Mouse (Mus musculus) limb, embryonic 15.5 days (tissue): ENCODE measurements around the gene Fbxw11. TPM values are rescaled to one million over a fixed set of nuclear protein-coding genes. Genes with fewer than 3 reads are reported as not detected.

ENCODE experiments used
- ATAC-seq: fragments of 200-750 bp; cut with Nextera tagmentation; 2 replicates; pipeline ENCODE4 v1.8.0; 2017; ENCODE audit warnings: low read depth, moderate TSS enrichment; ENCODE audit not compliant: insufficient number of reproducible peaks, low FRiP score, low TSS enrichment
- H3K27ac ChIP-seq: fragments of 300-500 bp; sonication (generic); 2 replicates; pipeline ENCODE4 v1.5.1; 2015; ENCODE audit warnings: moderate library complexity, mild to moderate bottlenecking, inconsistent platforms
- H3K27me3 ChIP-seq: fragments of 300-500 bp; sonication (generic); 2 replicates; pipeline ENCODE4 v1.6.1; 2015; ENCODE audit warnings: inconsistent platforms
- H3K36me3 ChIP-seq: fragments of 300-500 bp; sonication (generic); 2 replicates; pipeline ENCODE4 v1.6.1; 2015; ENCODE audit warnings: inconsistent platforms
- H3K4me1 ChIP-seq: fragments of 300-500 bp; sonication (generic); 2 replicates; pipeline ENCODE4 v1.6.1; 2015; ENCODE audit warnings: inconsistent platforms
- H3K4me2 ChIP-seq: fragments of 300-500 bp; sonication (generic); 2 replicates; pipeline ENCODE4 v1.6.1; 2015; ENCODE audit warnings: mild to moderate bottlenecking, inconsistent platforms
- H3K4me3 ChIP-seq: fragments of 300-500 bp; sonication (generic); 2 replicates; pipeline ENCODE4 v1.5.1; 2015; ENCODE audit warnings: mild to moderate bottlenecking, inconsistent platforms
- H3K9ac ChIP-seq: fragments of 300-500 bp; sonication (generic); 2 replicates; pipeline ENCODE4 v1.6.1; 2015; ENCODE audit warnings: inconsistent platforms
- H3K9me3 ChIP-seq: fragments of 300-500 bp; sonication (generic); 2 replicates; pipeline ENCODE4 v1.6.1; 2016; ENCODE audit warnings: inconsistent platforms
- WGBS: fragments of 180-500 bp; shearing (Covaris S2); methylation state at CpG from one replicate; pipeline ENCODE4 v1.1.7; 2015; 5-methylcytosine and 5-hydroxymethylcytosine counted together
- polyA plus RNA-seq: library from polyadenylated mRNA; unstranded; fragments of >200 nt; fragmentation: Nextera tagmentation; extraction: Ambion mirVana; gene quantifications from 2 replicates; pipeline ENCODE4 v1.2.1, GENCODE M21; 2015

The Fbxw11 gene
- polyA plus RNA-seq, 1 experiment from 2014 or later: 76.9 TPM

GRCm38 (mm10) chr11:32781633-32782404, 139.3 kb downstream of the Fbxw11 start:
- Histone ChIP-seq H3K36me3 (no peaks in the 10 kb centered on the region), H3K27me3 (no peaks in the 10 kb centered on the region), H3K4me3 (no peak overlapping the region), H3K9me3 (no peaks in the 10 kb centered on the region), H3K9ac (no peak overlapping the region), H3K4me2 (no peak overlapping the region), H3K27ac (no peak overlapping the region), H3K4me1 (peaks cover 18% of the 10 kb centered on the region; the same call in 1 of the 2 replicates)
- WGBS: 62% methylated on average over 2 of the region's 2 CpGs
- no peak for ATAC-seq

- no peak overlapping the region for H3K4me2 ChIP-seq
- no peak overlapping the region for H3K9ac ChIP-seq
- no peak overlapping the region for H3K27ac ChIP-seq
- no peaks in the 10 kb centered on the region for H3K9me3 ChIP-seq
- no peak overlapping the region for H3K4me3 ChIP-seq
- WGBS: 64% methylated on average over 3 of the region's 3 CpGs
- H3K27me3 ChIP-seq: no peaks in the 10 kb centered on the region
- ATAC-seq: no peak
- peaks cover 16% of the 10 kb centered on the region; the same call in 1 of the 2 replicates for H3K4me1 ChIP-seq
- H3K36me3 ChIP-seq: no peaks in the 10 kb centered on the region
These were observed 140.2 kb downstream of the Fbxw11 start for GRCm38 (mm10) chr11:32782724-32783123.

GRCm38 (mm10) chr11:32785591-32786147, 143.1 kb downstream of the Fbxw11 start:
- 85% methylated on average over 6 of the region's 6 CpGs for WGBS
- Histone ChIP-seq H3K27ac (no peak overlapping the region), H3K36me3 (no peaks in the 10 kb centered on the region), H3K9ac (no peak overlapping the region), H3K9me3 (no peaks in the 10 kb centered on the region), H3K27me3 (no peaks in the 10 kb centered on the region), H3K4me3 (no peak overlapping the region), H3K4me1 (peaks cover 6% of the 10 kb centered on the region; the same call in 1 of the 2 replicates), H3K4me2 (no peak overlapping the region)
- ATAC-seq: no peak

- Histone ChIP-seq H3K9me3 (no peaks in the 10 kb centered on the region), H3K27ac (peak overlapping the region; percentile 13; the same call in 1 of the 2 replicates), H3K4me2 (no peak overlapping the region), H3K9ac (no peak overlapping the region), H3K4me3 (no peak overlapping the region), H3K4me1 (0 out of 2 replicates have a peak, but pooled peaks cover under 1% of the 10 kb centered on the region), H3K27me3 (no peaks in the 10 kb centered on the region), H3K36me3 (no peaks in the 10 kb centered on the region)
- ATAC-seq: no peak
- 81% methylated on average over 5 of the region's 5 CpGs for WGBS
These were observed 143.7 kb downstream of the Fbxw11 start for GRCm38 (mm10) chr11:32786201-32786600.

- Histone ChIP-seq H3K4me2 (no peak overlapping the region), H3K9me3 (no peaks in the 10 kb centered on the region), H3K27me3 (no peaks in the 10 kb centered on the region), H3K27ac (no peak overlapping the region), H3K4me3 (no peak overlapping the region), H3K4me1 (peaks cover 21% of the 10 kb centered on the region), H3K9ac (no peak overlapping the region), H3K36me3 (no peaks in the 10 kb centered on the region)
- ATAC-seq: no peak
- 46% methylated on average over 10 of the region's 10 CpGs for WGBS
These were observed 152.4 kb downstream of the Fbxw11 start for GRCm38 (mm10) chr11:32794759-32795445.

Other genes starting within 250 kb of the Fbxw11 start
- gene Ubtd2, start 187.4 kb upstream of the Fbxw11 start, polyA plus RNA-seq: 90.6 and 97.1 TPM in 2 replicates
- not detected in 2 replicates for gene Efcab9, start 110.6 kb upstream of the Fbxw11 start, polyA plus RNA-seq
- 3.5 and 4.1 TPM in 2 replicates for gene Stk10, start 109.4 kb upstream of the Fbxw11 start, polyA plus RNA-seq
- not detected in 2 replicates for gene Smim23, start 181.9 kb downstream of the Fbxw11 start, polyA plus RNA-seq